Mouse (Mus musculus) lung, postnatal 0 days (tissue): ENCODE measurements around the gene Socs5. TPM values are rescaled to one million over a fixed set of nuclear protein-coding genes. Genes with fewer than 3 reads are reported as not detected.

Experiments used
- ATAC-seq: fragments of 200-750 bp; cut with Nextera tagmentation; 2 replicates; pipeline ENCODE4 v1.8.0; 2017; ENCODE audit warnings: moderate library complexity
- DNase-seq: peaks from one replicate; pipeline ENCODE4 v3.0.0-alpha.2; 2016; ENCODE audit warnings: low spot score
- H3K27ac ChIP-seq: fragments of 300-500 bp; sonication (generic); 2 replicates; pipeline ENCODE4 v1.5.1; 2014; ENCODE audit warnings: antibody characterized with exemption, mild to moderate bottlenecking, low read length, mixed read lengths
- H3K27me3 ChIP-seq: fragments of 300-500 bp; sonication (generic); replicated peaks from 2 replicates; pipeline ENCODE4 v1.6.1; 2014; ENCODE audit warnings: low read length, mixed read lengths; ENCODE audit not compliant: insufficient read depth
- H3K36me3 ChIP-seq: fragments of 300-500 bp; sonication (generic); 2 replicates; pipeline ENCODE4 v1.6.1; 2014; ENCODE audit warnings: low read length, mixed read lengths; ENCODE audit not compliant: insufficient read depth
- H3K4me1 ChIP-seq: fragments of 300-500 bp; sonication (generic); 2 replicates; pipeline ENCODE4 v1.6.1; 2014; ENCODE audit warnings: antibody characterized with exemption, low read depth, low read length, mixed read lengths; ENCODE audit not compliant: insufficient read depth
- H3K4me2 ChIP-seq: fragments of 300-500 bp; sonication (generic); replicated peaks from 2 replicates; pipeline ENCODE4 v1.6.1; 2014; ENCODE audit warnings: low read depth, mild to moderate bottlenecking, low read length, moderate library complexity, mixed read lengths
- H3K4me3 ChIP-seq: fragments of 300-500 bp; sonication (generic); 2 replicates; pipeline ENCODE4 v1.5.1; 2014; ENCODE audit warnings: low read depth, low read length
- H3K9ac ChIP-seq: fragments of 300-500 bp; sonication (generic); replicated peaks from 2 replicates; pipeline ENCODE4 v1.6.1; 2014; ENCODE audit warnings: low read depth, mild to moderate bottlenecking
- H3K9me3 ChIP-seq: fragments of 300-500 bp; sonication (generic); 2 replicates; pipeline ENCODE4 v1.6.1; 2016; ENCODE audit warnings: low read length, mixed read lengths
- CTCF ChIP-seq: IDR thresholded peaks from 2 replicates; pipeline ENCODE4 v1.5.1; 2016; ENCODE audit warnings: antibody characterized with exemption, mild to moderate bottlenecking
- EP300 ChIP-seq: IDR thresholded peaks from 2 replicates; pipeline ENCODE4 v1.6.1; 2016; ENCODE audit warnings: antibody characterized with exemption, mild to moderate bottlenecking, control low read depth
- WGBS: fragments of 180-500 bp; shearing (Covaris S2); extraction: QIAGEN DNeasy Blood & Tissue Kit; methylation state at CpG from one replicate; pipeline ENCODE4 v1.1.7; 2014; 5-methylcytosine and 5-hydroxymethylcytosine counted together
- polyA plus RNA-seq: library from polyadenylated mRNA; unstranded; fragments of >200 nt; fragmentation: Nextera tagmentation; extraction: Ambion mirVana; gene quantifications from 2 replicates; pipeline ENCODE4 v1.2.1, GENCODE M21; 2015

Gene Socs5
- polyA plus RNA-seq, 1 experiment from 2014 or later: 9.5 TPM

DNA sequence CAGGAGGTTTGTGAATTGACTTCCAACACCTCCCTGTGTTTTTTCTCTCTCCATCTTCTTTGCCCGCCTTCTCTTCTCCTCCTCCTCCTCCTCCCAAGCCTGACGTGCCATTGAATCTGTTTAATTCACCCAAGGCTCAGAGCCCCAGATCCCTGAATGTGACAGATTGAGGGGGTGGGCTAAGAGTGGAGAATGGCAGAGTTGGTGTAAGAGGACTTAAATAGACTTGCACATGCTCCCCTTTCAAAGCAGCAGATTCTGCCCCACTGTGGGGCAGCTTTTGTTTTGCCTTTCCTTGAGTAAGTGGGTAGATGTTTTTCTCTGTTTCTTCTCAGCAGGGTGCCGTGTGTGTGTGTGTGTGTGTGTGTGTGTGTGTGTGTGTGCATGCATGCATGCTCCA lies 61.6 kb downstream of the Socs5 start:
- Histone ChIP-seq H3K4me3 (no peak overlapping the region), H3K9me3 (no peaks in the 10 kb centered on the region), H3K4me1 (no peaks in the 10 kb centered on the region), H3K27me3 (no peaks in the 10 kb centered on the region), H3K36me3 (no peaks in the 10 kb centered on the region), H3K9ac (no peak overlapping the region), H3K4me2 (no peak overlapping the region), H3K27ac (no peak overlapping the region)
- no peak for DNase-seq
- no peak for TF ChIP-seq EP300
- TF ChIP-seq CTCF: no peak
- 47% methylated on average over 2 of the region's 3 CpGs for WGBS
- ATAC-seq: no peak

DNA sequence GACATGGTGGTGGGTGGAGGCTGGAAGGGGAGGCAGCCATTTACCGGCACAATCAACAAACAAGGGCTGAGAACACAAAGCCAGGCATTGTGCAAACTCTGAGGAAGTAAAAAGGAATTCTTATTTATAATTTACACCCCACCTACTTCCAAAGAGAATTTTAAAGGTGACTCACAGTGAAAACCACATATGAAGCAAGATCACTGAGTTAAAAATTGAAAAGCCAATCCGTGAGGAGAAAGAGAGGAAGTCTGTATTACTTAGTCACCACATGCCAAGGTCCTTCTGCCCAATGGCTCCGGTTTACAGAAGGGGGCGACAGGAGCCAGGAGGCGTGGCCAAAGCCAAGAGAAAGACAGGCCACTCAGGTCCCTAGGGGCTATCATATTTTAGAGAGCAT lies 62.9 kb downstream of the Socs5 start:
- peak; percentile 47; the same call in 1 of the 2 replicates for ATAC-seq

DNA sequence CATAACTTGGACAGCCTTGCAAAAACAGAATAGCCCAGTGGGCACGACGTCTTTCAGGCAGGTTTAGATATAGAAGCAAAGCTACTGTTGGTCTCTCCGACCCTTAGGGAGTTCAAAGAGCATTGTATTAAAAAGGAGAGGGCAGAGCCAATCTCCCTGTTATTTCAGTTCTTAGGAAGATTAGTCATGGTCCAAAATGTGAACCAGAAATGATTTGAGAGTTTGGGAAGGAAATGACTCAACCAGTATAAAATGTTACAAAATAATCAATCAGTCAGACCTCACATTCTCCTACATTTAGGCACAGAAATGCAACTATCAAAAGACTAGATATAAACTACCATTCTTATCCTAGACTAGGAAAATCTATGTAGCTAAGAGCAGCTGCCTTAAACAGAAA lies 64.6 kb downstream of the Socs5 start:
- Histone ChIP-seq H3K27ac (no peak overlapping the region), H3K9ac (no peak overlapping the region), H3K4me3 (no peak overlapping the region), H3K4me1 (peaks cover 7% of the 10 kb centered on the region; the same call in 1 of the 2 replicates), H3K27me3 (no peaks in the 10 kb centered on the region), H3K36me3 (no peaks in the 10 kb centered on the region), H3K9me3 (no peaks in the 10 kb centered on the region), H3K4me2 (no peak overlapping the region)
- DNase-seq: no peak
- WGBS: 67% methylated on average over 3 of the region's 3 CpGs
- ATAC-seq: no peak
- TF ChIP-seq EP300 (no peak), CTCF (no peak)

More for the DNA sequence above, 62.9 kb downstream of the Socs5 start:
- peak; percentile 73 for DNase-seq
- H3K4me3 ChIP-seq: no peak overlapping the region
- H3K27me3 ChIP-seq: no peaks in the 10 kb centered on the region
- TF ChIP-seq CTCF: 0 out of 2 replicates have a peak, but pooled peaks have one; percentile 10
- no peak for TF ChIP-seq EP300
- no peak overlapping the region for H3K4me2 ChIP-seq
- no peaks in the 10 kb centered on the region for H3K9me3 ChIP-seq
- H3K9ac ChIP-seq: no peak overlapping the region
- H3K36me3 ChIP-seq: no peaks in the 10 kb centered on the region
- WGBS: 38% methylated on average over 5 of the region's 5 CpGs
- H3K27ac ChIP-seq: no peak overlapping the region
- no peaks in the 10 kb centered on the region for H3K4me1 ChIP-seq

DNA sequence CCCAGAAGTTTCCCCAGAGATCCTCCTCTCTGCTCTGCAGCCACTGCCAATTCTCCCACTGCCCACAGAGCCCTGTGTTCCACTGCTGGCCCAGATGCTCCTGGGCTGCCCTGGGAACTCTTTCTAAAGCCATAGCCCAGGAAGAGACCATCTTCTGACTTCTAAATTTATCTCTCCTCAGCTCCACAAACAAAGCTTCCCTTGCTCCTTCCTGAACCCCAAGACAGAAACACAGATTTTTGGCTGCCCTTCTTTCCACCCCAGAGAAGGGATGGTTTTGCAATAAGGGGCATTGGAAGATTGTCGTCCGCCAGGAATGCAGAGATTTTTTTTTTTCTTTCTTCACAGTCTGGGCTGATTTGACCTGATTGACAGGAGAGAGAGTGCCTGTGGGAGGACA lies 66.5 kb downstream of the Socs5 start:
- peak; percentile 9; the same call in 1 of the 2 replicates for ATAC-seq

DNA sequence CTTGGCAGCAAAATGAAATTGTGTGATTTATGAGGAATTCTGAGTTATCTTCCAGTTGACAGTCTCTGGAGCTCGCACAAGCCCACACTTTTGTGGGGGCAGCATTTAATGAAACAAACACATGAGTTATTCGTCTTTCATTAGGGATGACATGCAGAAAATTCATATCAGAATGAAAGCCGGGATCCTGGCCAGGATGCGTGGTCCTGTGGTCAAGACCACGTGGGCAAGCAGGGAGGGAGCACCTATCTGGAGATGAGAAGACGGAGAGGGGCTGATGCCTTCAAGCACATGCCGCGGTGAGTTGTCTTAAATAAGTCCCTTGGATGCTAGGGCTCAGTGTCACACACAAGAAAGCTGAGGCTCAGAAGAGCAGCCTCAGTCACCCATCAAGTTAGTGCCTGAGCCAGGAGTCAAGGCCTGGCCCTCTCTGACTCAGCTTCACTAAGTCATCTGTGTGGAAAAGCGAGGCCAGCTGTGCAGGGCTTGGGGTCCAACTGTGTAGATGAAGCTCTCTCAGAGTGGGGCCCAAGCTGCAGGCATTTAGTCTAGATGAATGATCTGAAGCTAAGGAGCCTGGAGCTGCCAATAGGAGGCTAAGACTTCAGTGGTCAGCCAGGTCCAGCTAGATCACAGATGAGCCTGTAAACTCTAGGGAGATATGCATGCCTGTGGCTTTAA lies 67.3 kb downstream of the Socs5 start:
- Histone ChIP-seq H3K4me1 (peaks cover 12% of the 10 kb centered on the region; the same call in 1 of the 2 replicates), H3K4me2 (no peak overlapping the region), H3K9me3 (no peaks in the 10 kb centered on the region), H3K36me3 (no peaks in the 10 kb centered on the region), H3K9ac (no peak overlapping the region), H3K27me3 (no peaks in the 10 kb centered on the region), H3K27ac (0 out of 2 replicates have a peak overlapping the region, but pooled peaks have one; percentile 49), H3K4me3 (no peak overlapping the region)
- TF ChIP-seq CTCF (no peak), EP300 (no peak)
- peak; percentile 26 for DNase-seq
- ATAC-seq: peak; percentile 55
- 71% methylated on average over 9 of the region's 9 CpGs for WGBS

More for the DNA sequence above, 66.5 kb downstream of the Socs5 start:
- Histone ChIP-seq H3K4me3 (no peak overlapping the region), H3K9me3 (no peaks in the 10 kb centered on the region), H3K36me3 (no peaks in the 10 kb centered on the region), H3K4me1 (peaks cover 8% of the 10 kb centered on the region; the same call in 1 of the 2 replicates), H3K27me3 (no peaks in the 10 kb centered on the region), H3K27ac (peak overlapping the region; percentile 49; the same call in 1 of the 2 replicates), H3K4me2 (no peak overlapping the region), H3K9ac (no peak overlapping the region)
- DNase-seq: peak; percentile 53
- 25% methylated on average over 2 of the region's 2 CpGs for WGBS
- no peak for TF ChIP-seq CTCF
- peak; percentile 43 for TF ChIP-seq EP300

DNA sequence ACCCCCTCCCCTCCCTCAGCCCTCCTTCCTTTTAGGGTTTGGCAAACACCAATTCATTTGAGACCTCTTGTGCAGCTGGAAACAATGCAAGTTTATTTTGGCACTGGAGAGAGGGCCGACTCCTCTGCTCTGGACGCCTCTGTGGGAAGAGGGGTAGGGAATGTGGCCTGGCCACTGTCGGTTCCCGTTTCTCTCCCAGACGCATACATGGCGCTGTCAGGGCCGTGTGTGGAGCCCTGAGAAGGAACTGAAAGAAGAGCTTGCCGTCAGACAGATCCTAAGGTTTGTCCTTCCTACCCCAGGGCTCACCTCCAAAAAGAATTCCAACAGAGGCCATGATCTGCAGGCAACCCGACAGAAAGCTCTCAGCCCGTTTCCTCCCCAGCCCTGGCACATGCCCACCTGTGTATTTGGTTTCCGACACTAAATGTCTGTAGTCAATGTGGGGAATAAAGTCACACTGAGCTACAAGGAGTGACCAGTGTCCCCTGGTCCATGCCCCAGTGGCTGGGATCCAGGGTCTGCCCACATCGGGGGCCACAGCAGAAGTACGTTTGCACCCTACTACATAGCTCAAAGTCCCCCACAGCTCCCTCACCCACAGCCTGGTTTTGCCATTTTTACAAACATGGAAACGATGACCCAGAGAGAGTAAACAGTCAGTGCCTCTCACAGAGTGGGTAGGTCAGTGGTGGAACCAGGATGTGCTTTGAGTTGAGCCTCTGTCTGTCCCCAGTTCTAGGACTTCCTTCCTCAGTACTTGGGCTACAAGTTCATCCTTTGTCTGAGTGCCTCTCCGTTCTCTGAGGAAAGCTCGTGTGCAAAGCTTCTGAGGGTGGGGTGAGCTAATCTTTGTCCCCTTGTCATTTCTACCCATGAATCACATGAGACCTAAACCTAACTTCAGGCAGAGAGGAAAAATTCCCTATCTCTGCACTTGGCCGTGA lies 68.9 kb downstream of the Socs5 start:
- Histone ChIP-seq H3K27ac (peak overlapping the region; percentile 14; the same call in 1 of the 2 replicates), H3K4me3 (no peak overlapping the region), H3K36me3 (no peaks in the 10 kb centered on the region), H3K27me3 (no peaks in the 10 kb centered on the region), H3K9me3 (no peaks in the 10 kb centered on the region), H3K9ac (no peak overlapping the region), H3K4me2 (no peak overlapping the region), H3K4me1 (peaks cover 12% of the 10 kb centered on the region; the same call in 1 of the 2 replicates)
- ATAC-seq (no peak), DNase-seq (peak; percentile 33)
- 40% methylated on average over 17 of the region's 17 CpGs for WGBS
- TF ChIP-seq EP300 (no peak), CTCF (no peak)
